In the genomic region with DNA sequence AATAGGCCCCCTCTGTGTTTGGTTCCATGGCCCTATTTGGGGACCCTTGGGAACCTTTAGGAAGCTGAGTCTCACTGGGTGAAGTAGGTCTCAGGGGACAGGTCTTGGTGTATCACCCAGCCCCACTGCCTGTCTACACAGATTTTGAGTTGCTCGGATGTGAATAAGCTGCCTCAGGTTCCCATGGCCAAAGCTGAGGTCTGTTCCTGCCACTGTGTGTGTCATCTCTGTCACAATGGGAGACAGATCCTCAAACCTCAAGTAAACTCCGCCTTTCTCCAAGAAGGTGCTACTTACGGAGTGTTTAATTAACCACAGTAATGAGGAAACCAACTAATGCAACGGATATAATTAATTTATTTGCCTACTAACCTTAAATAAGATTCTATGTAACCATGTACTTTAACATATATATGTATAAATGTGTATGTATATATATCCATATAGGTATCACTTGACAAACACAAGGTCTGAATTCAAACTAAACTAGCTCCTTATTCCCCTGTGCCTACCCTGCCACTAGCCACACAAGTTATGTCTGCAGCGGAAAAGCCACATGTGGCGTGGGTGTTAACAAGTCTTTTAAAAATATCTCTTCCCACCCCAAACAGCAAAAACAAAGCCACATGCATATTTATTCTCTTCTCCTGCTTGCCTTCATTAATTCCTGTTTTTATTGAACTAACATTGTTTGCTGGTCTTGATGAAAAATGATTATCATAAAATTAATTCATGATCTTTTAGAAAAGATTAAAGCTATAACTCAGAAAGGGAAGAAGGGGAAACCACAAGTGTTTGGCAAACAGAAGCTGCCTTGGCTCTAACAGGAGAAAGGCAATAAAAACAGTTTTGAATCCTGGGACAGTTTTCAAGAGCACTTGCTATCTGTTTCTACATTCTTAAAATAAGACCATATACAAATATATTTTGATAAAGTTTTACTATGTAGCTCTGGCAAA, we compare ENCODE assay signal across 25 mouse cellular contexts. TPM values are rescaled to one million over a fixed set of nuclear protein-coding genes. Genes with fewer than 3 reads are reported as not detected.
DNase-seq lines count a peak whose midpoint lies in the region; ATAC-seq and TF ChIP-seq lines count a peak whose summit lies in the region.
"Had no signal": no experiment of that assay in that cellular context is flagged by ENCODE, and none has a peak within 500 bp of the region (broad histone marks: within the 10 kb centered on the region; RNA-seq: fewer than 3 reads in every experiment).

No protein-coding gene starts in this region.

- TF ChIP-seq CTCF in heart, adult 2 months (IDR thresholded peaks at IDR 0.05): no peak
- TF ChIP-seq CTCF in layer of hippocampus, adult 2 months (conservative IDR thresholded peaks at IDR 0.05): no peak

- 79% methylated on average over 6 of the region's 6 CpGs for WGBS in heart, adult 2 months

- H3K4me3 ChIP-seq in heart, adult 2 months: no peak overlapping the region
- no peak overlapping the region for H3K4me3 ChIP-seq in layer of hippocampus, adult 2 months
- H3K4me3 ChIP-seq: embryonic facial prominence, embryonic 10.5 days; forebrain, embryonic 15.5 days; hindbrain, embryonic 13.5 days; limb, embryonic 13.5 days; midbrain, embryonic 10.5 days had no signal

- H3K9ac ChIP-seq in heart, adult 2 months (ENCODE audit: low read depth, low read length): no peak overlapping the region
- H3K9ac ChIP-seq: forebrain, embryonic 15.5 days; hindbrain, embryonic 13.5 days; limb, embryonic 13.5 days; liver, embryonic 14.5 days; lung, embryonic 14.5 days had no signal

- H3K4me1 ChIP-seq in heart, adult 2 months (ENCODE audit: control insufficient read depth, insufficient read depth, low read length): no peaks in the 10 kb centered on the region

- DNase-seq in heart, adult 11 months: peak; percentile 52
- DNase-seq in heart, adult 2 months: no peak
- peak; percentile 21 to 32 for DNase-seq in layer of hippocampus, adult 2 months (ENCODE audit: low spot score in 2 of 2)
- DNase-seq in layer of hippocampus, adult 8-10 months (ENCODE audit: low spot score in 2 of 2): no peak
- peak; percentile 38 for DNase-seq in right cerebral cortex, adult 18-20 months
- DNase-seq in right cerebral cortex, postnatal 10 days (ENCODE audit: low spot score in 2 of 2): no peak
- DNase-seq in telencephalon, adult 2 months (ENCODE audit: low read depth, low spot score): peak; percentile 35
- DNase-seq: adrenal gland, postnatal 25 days; cerebellum, adult 9-10 months; kidney, adult 8-10 months; layer of hippocampus, postnatal 36 days; lung, embryonic 14.5 days; right cerebral cortex, postnatal 4 days; thymus, adult 18-20 months had no signal

- no peaks in the 10 kb centered on the region for H3K27me3 ChIP-seq in heart, adult 2 months (ENCODE audit: control insufficient read depth, insufficient read depth, low read length)
- H3K27me3 ChIP-seq: forebrain, embryonic 15.5 days; hindbrain, embryonic 13.5 days; limb, embryonic 13.5 days had no signal

- no peak for ATAC-seq in CD4-positive, CD25-positive, alpha-beta regulatory T cell, adult 4 months
- ATAC-seq: forebrain, embryonic 15.5 days had no signal

- H3K36me3 ChIP-seq in heart, adult 2 months (ENCODE audit: control insufficient read depth, insufficient read depth, low read length): no peaks in the 10 kb centered on the region
- H3K36me3 ChIP-seq: embryonic facial prominence, embryonic 10.5 days; forebrain, embryonic 15.5 days; hindbrain, embryonic 13.5 days; limb, embryonic 13.5 days; midbrain, embryonic 10.5 days had no signal

- intact Hi-C loops in heart, adult 2 months (cut with DNase I): no loop called here

- TF ChIP-seq EP300 in heart, adult 2 months (IDR thresholded peaks at IDR 0.05; ENCODE audit: insufficient read depth, low read depth, low read length): no peak

- no peak for TF ChIP-seq POLR2A in heart, adult 2 months (IDR thresholded peaks at IDR 0.05; ENCODE audit: insufficient read depth, low read depth, low read length)

- no peaks in the 10 kb centered on the region for H3K79me2 ChIP-seq in heart, adult 2 months (replicated peaks; ENCODE audit: control insufficient read depth, insufficient read depth, low read length)

- H3K27ac ChIP-seq in heart, adult 2 months: no peak overlapping the region
- no peak overlapping the region for H3K27ac ChIP-seq in layer of hippocampus, adult 2 months
- H3K27ac ChIP-seq: embryonic facial prominence, embryonic 10.5 days; forebrain, embryonic 15.5 days; hindbrain, embryonic 13.5 days; limb, embryonic 13.5 days; liver, embryonic 14.5 days; midbrain, embryonic 10.5 days had no signal

RNA-seq across cellular contexts. Expression of a gene that starts 48.4 kb away (rescaled TPM):
- total RNA-seq in heart, adult 2 months (2021): not detected
- polyA plus RNA-seq in heart, adult 2 months (2012; rRNA removed): 0.12 TPM in 2 replicates
- under 1 TPM; 0.15 to 0.39 TPM for total RNA-seq in layer of hippocampus, adult 2 months (2021)
- under 1 TPM in 1 of 4 experiments, not detected in 3; 0.25 TPM for total RNA-seq in layer of hippocampus, adult 8-10 months (2022)
- not detected for polyA plus RNA-seq in CD4-positive, CD25-positive, alpha-beta regulatory T cell, adult 4 months (2017; shearing (Covaris generic))
- total RNA-seq: adrenal gland, postnatal 25 days; gastrocnemius, adult 8-10 months; layer of hippocampus, postnatal 36 days had no signal
- polyA plus RNA-seq: embryonic facial prominence, embryonic 10.5 days; gonadal fat pad, adult 2 months; large intestine, adult 2 months; limb, embryonic 13.5 days; liver, embryonic 14.5 days; lung, embryonic 14.5 days; midbrain, embryonic 10.5 days; stomach, embryonic 14.5 days had no signal

Comparison
In these comparisons a context has a peak if more than half of its experiments do, and no peak if none do; other contexts are left out.
1. DNase-seq: peak in heart, adult 11 months (single experiment), layer of hippocampus, adult 2 months (2 of 2), right cerebral cortex, adult 18-20 months (single experiment) and telencephalon, adult 2 months (single experiment); none in heart, adult 2 months (0 of 2), layer of hippocampus, adult 8-10 months (0 of 2) and right cerebral cortex, postnatal 10 days (0 of 2).